13 mouse cellular contexts compared by ENCODE assay signal in the genomic region with DNA sequence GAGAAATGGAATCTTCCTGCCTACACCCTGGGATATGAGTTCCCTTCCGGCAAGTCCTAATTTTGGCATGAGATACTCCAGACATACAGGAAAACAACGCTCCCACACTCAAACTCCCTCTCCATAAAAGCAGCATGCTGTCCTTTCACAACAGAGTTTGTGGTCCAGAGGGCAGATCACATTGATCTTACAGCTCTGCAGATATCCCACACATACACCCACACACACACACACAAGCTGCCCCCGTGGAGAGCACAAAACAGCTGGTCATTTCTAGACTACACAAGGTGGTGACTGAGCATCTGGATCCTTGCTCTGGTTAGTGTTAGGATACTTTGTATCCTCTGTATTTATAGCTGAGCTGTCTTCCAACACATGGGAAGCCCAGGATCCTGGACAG. TPM values are rescaled to one million over a fixed set of nuclear protein-coding genes. Genes with fewer than 3 reads are reported as not detected.
DNase-seq lines count a peak whose midpoint lies in the region; ATAC-seq and TF ChIP-seq lines count a peak whose summit lies in the region.
"Had no signal": no experiment of that assay in that cellular context is flagged by ENCODE, and none has a peak within 500 bp of the region (broad histone marks: within the 10 kb centered on the region; RNA-seq: fewer than 3 reads in every experiment).

No protein-coding gene starts in this region.

- H3K27me3 ChIP-seq in heart, embryonic 15.5 days = peaks cover 9% of the 10 kb centered on the region; the same call in 1 of the 2 replicates
- H3K27me3 ChIP-seq in limb, embryonic 13.5 days = no peaks in the 10 kb centered on the region

- intact Hi-C loops in left cerebral cortex, adult 2 months (cut with DNase I) = no loop called here

- H3K36me3 ChIP-seq in heart, embryonic 15.5 days = no peaks in the 10 kb centered on the region
- no peaks in the 10 kb centered on the region for H3K36me3 ChIP-seq in limb, embryonic 13.5 days

- no peaks in the 10 kb centered on the region for H3K9me3 ChIP-seq in heart, embryonic 15.5 days (replicated peaks)
- no peaks in the 10 kb centered on the region for H3K9me3 ChIP-seq in limb, embryonic 13.5 days

- H3K27ac ChIP-seq in heart, embryonic 15.5 days = peak overlapping the region; percentile 25
- peak overlapping the region; percentile 67; the same call in 1 of the 2 replicates for H3K27ac ChIP-seq in left cerebral cortex, adult 2 months
- peak overlapping the region; percentile 45 for H3K27ac ChIP-seq in limb, embryonic 13.5 days

- TF ChIP-seq CTCF in left cerebral cortex, adult 2 months (IDR thresholded peaks at IDR 0.05) = no peak

- H3K9ac ChIP-seq in heart, embryonic 15.5 days = no peak overlapping the region
- H3K9ac ChIP-seq in limb, embryonic 13.5 days = no peak overlapping the region

- peaks cover 29% of the 10 kb centered on the region for H3K4me1 ChIP-seq in heart, embryonic 15.5 days (replicated peaks)
- H3K4me1 ChIP-seq in limb, embryonic 13.5 days = peaks cover 36% of the 10 kb centered on the region

- WGBS in heart, embryonic 15.5 days = 33% methylated on average over 3 of the region's 3 CpGs
- 24% methylated on average over 3 of the region's 3 CpGs for WGBS in limb, embryonic 13.5 days

- no peak for ATAC-seq in heart, embryonic 15.5 days (replicated peaks; ENCODE audit: insufficient number of reproducible peaks, insufficient read depth, low FRiP score, low read depth)
- ATAC-seq in limb, embryonic 13.5 days (ENCODE audit: low FRiP score, low read depth) = no peak

- no peak for DNase-seq in heart, adult 18-20 months
- no peak for DNase-seq in left cerebral cortex, adult 2 months (ENCODE audit: extremely low spot score in 1 of 2, low spot score in 2 of 2)
- DNase-seq in left cerebral cortex, adult 8-10 months (ENCODE audit: low spot score in 2 of 2) = no peak
- peak; percentile 56 for DNase-seq in MN1 (ENCODE audit: low spot score)
- DNase-seq in spleen, adult 12 weeks (ENCODE audit: low spot score) = no peak
- DNase-seq: adrenal gland, adult 2 months; cerebellum, postnatal 25 days; kidney, adult 11 months; retina, postnatal 1 day; thymus, postnatal 36 days had no signal

- H3K4me3 ChIP-seq in heart, embryonic 15.5 days = no peak overlapping the region
- H3K4me3 ChIP-seq in left cerebral cortex, adult 2 months = no peak overlapping the region
- H3K4me3 ChIP-seq in limb, embryonic 13.5 days = no peak overlapping the region
- H3K4me3 ChIP-seq: myocyte had no signal

- H3K4me2 ChIP-seq in heart, embryonic 15.5 days = no peak overlapping the region
- no peak overlapping the region for H3K4me2 ChIP-seq in limb, embryonic 13.5 days (replicated peaks)

RNA-seq across cellular contexts. Expression of a gene that starts 32.4 kb away (rescaled TPM):
- polyA plus RNA-seq in heart, embryonic 15.5 days (2015; fragmentation: Nextera tagmentation; extraction: Ambion mirVana) = 12.0 and 17.4 TPM in 2 replicates
- total RNA-seq in heart, adult 18-20 months (2021) = 1 to 10 TPM; 4.1 to 4.8 TPM
- total RNA-seq in left cerebral cortex, adult 2 months (2021) = 10 to 100 TPM; 61.5 to 63.2 TPM
- 10 to 100 TPM; 57.0 to 73.5 (median 61.5) TPM for total RNA-seq in left cerebral cortex, adult 8-10 months (2022)
- polyA plus RNA-seq in limb, embryonic 13.5 days (2015; fragmentation: Nextera tagmentation; extraction: Ambion mirVana) = 14.2 TPM in 2 replicates

RNA-seq across cellular contexts. Expression of a gene that starts 45.7 kb away (rescaled TPM):
- 18.7 and 27.6 TPM in 2 replicates for polyA plus RNA-seq in heart, embryonic 15.5 days (2015; fragmentation: Nextera tagmentation; extraction: Ambion mirVana)
- 10 to 100 TPM; 12.0 to 13.7 TPM for total RNA-seq in heart, adult 18-20 months (2021)
- 10 to 100 TPM; 33.2 to 38.3 TPM for total RNA-seq in left cerebral cortex, adult 2 months (2021)
- total RNA-seq in left cerebral cortex, adult 8-10 months (2022) = 10 to 100 TPM; 28.9 to 35.0 (median 32.2) TPM
- polyA plus RNA-seq in limb, embryonic 13.5 days (2015; fragmentation: Nextera tagmentation; extraction: Ambion mirVana) = 40.9 and 41.3 TPM in 2 replicates

Comparison
In these comparisons a context has a peak if more than half of its experiments do, and no peak if none do; other contexts are left out.
1. RNA of a gene that starts 32.4 kb away (total RNA-seq): 61.5 to 63.2 TPM in left cerebral cortex, adult 2 months and 57.0 to 73.5 TPM in left cerebral cortex, adult 8-10 months; 4.1 to 4.8 TPM in heart, adult 18-20 months; every median in the first group is over 4 times any median in the second.
2. Peak in every context shown above with its lines, with median percentiles within 50 percentile points of each other: H3K27ac ChIP-seq.